Comparison of ENCODE assay signal across 25 mouse cellular contexts in the genomic region with DNA sequence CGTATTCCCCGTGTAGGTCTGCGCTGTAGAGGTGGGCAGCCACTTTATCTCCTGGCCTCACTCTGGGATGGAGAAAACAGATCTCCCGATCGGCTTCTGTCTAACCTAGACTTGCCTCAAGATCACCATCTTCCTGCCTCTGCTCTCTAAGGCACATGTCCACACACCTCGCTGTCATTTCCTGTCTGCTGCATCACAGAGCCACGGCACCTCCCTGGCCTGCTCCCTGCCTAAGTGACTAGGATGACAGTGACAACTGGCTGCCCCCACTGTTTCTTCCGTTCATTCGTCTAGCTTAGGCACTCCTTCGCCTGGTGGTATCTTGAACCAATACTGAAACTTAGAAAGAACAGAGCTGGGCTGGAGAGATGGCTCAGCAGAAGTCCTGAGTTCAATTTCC. TPM values are rescaled to one million over a fixed set of nuclear protein-coding genes. Genes with fewer than 3 reads are reported as not detected.
DNase-seq lines count a peak whose midpoint lies in the region; ATAC-seq lines count a peak whose summit lies in the region.
"Had no signal": no experiment of that assay in that cellular context is flagged by ENCODE, and none has a peak within 500 bp of the region (broad histone marks: within the 10 kb centered on the region; RNA-seq: fewer than 3 reads in every experiment).

No protein-coding gene starts in this region.

- H3K27me3 ChIP-seq in midbrain, embryonic 11.5 days (ENCODE audit: control insufficient read depth, insufficient read depth, low read length): no peaks in the 10 kb centered on the region
- H3K27me3 ChIP-seq in midbrain, embryonic 15.5 days (replicated peaks): no peaks in the 10 kb centered on the region
- no peaks in the 10 kb centered on the region for H3K27me3 ChIP-seq in hindbrain, embryonic 16.5 days (replicated peaks; ENCODE audit: control insufficient read depth, insufficient read depth, low read length)
- no peaks in the 10 kb centered on the region for H3K27me3 ChIP-seq in forebrain, embryonic 13.5 days
- H3K27me3 ChIP-seq: CH12.LX; embryonic facial prominence, embryonic 15.5 days; forebrain, embryonic 15.5 days; heart, embryonic 12.5 days; Patski had no signal

- H3K27ac ChIP-seq in midbrain, embryonic 11.5 days (ENCODE audit: low read depth, low read length): no peak overlapping the region
- no peak overlapping the region for H3K27ac ChIP-seq in midbrain, embryonic 15.5 days
- H3K27ac ChIP-seq in hindbrain, embryonic 16.5 days (ENCODE audit: low read depth, low read length): no peak overlapping the region
- no peak overlapping the region for H3K27ac ChIP-seq in forebrain, embryonic 13.5 days
- H3K27ac ChIP-seq: embryonic facial prominence, embryonic 15.5 days; forebrain, embryonic 10.5 days; forebrain, embryonic 15.5 days; hindbrain, embryonic 10.5 days; hindbrain, embryonic 14.5 days had no signal

- 85% methylated on average over 10 of the region's 10 CpGs for WGBS in midbrain, embryonic 11.5 days
- WGBS in midbrain, embryonic 15.5 days: 85% methylated on average over 10 of the region's 10 CpGs
- WGBS in hindbrain, embryonic 16.5 days: 84% methylated on average over 10 of the region's 10 CpGs
- 86% methylated on average over 10 of the region's 10 CpGs for WGBS in forebrain, embryonic 13.5 days

- H3K36me3 ChIP-seq in midbrain, embryonic 11.5 days (ENCODE audit: control insufficient read depth, insufficient read depth, low read length): no peaks in the 10 kb centered on the region
- no peaks in the 10 kb centered on the region for H3K36me3 ChIP-seq in midbrain, embryonic 15.5 days (replicated peaks)
- H3K36me3 ChIP-seq in hindbrain, embryonic 16.5 days (ENCODE audit: control insufficient read depth, insufficient read depth, low read length): no peaks in the 10 kb centered on the region
- H3K36me3 ChIP-seq in forebrain, embryonic 13.5 days (ENCODE audit: poor library complexity, severe bottlenecking): no peaks in the 10 kb centered on the region
- H3K36me3 ChIP-seq: forebrain, embryonic 10.5 days; forebrain, embryonic 15.5 days had no signal

- no peak overlapping the region for H3K4me2 ChIP-seq in midbrain, embryonic 11.5 days
- no peak overlapping the region for H3K4me2 ChIP-seq in midbrain, embryonic 15.5 days
- no peak overlapping the region for H3K4me2 ChIP-seq in hindbrain, embryonic 16.5 days (ENCODE audit: low read length)
- H3K4me2 ChIP-seq in forebrain, embryonic 13.5 days: no peak overlapping the region
- H3K4me2 ChIP-seq: embryonic facial prominence, embryonic 15.5 days; forebrain, embryonic 15.5 days; heart, embryonic 12.5 days; hindbrain, embryonic 14.5 days had no signal

- no peaks in the 10 kb centered on the region; the same call in 1 of the 2 replicates for H3K9me3 ChIP-seq in midbrain, embryonic 11.5 days (ENCODE audit: control insufficient read depth, low read length)
- no peaks in the 10 kb centered on the region for H3K9me3 ChIP-seq in midbrain, embryonic 15.5 days
- no peaks in the 10 kb centered on the region for H3K9me3 ChIP-seq in hindbrain, embryonic 16.5 days (ENCODE audit: control insufficient read depth, low read length)
- H3K9me3 ChIP-seq in forebrain, embryonic 13.5 days (replicated peaks): 0 out of 2 replicates have a peak, but pooled peaks cover 3% of the 10 kb centered on the region
- H3K9me3 ChIP-seq: embryonic facial prominence, embryonic 15.5 days; forebrain, embryonic 15.5 days had no signal

- no peak for ATAC-seq in midbrain, embryonic 11.5 days (ENCODE audit: low FRiP score)
- ATAC-seq in midbrain, embryonic 15.5 days (replicated peaks): no peak
- ATAC-seq in CD4-positive, CD25-positive, alpha-beta regulatory T cell, adult 4 months: peak; percentile 96
- ATAC-seq in hindbrain, embryonic 16.5 days: no peak
- ATAC-seq in forebrain, embryonic 13.5 days: no peak
- ATAC-seq: forebrain, embryonic 15.5 days; Patski had no signal

- H3K9ac ChIP-seq in midbrain, embryonic 11.5 days (ENCODE audit: low read length): no peak overlapping the region
- H3K9ac ChIP-seq in midbrain, embryonic 15.5 days: no peak overlapping the region
- H3K9ac ChIP-seq in hindbrain, embryonic 16.5 days (ENCODE audit: low read depth, low read length): no peak overlapping the region
- H3K9ac ChIP-seq in forebrain, embryonic 13.5 days: no peak overlapping the region
- H3K9ac ChIP-seq: embryonic facial prominence, embryonic 15.5 days; forebrain, embryonic 15.5 days; heart, embryonic 12.5 days; hindbrain, embryonic 14.5 days had no signal

- no peaks in the 10 kb centered on the region for H3K4me1 ChIP-seq in midbrain, embryonic 11.5 days (ENCODE audit: control insufficient read depth, insufficient read depth, low read length)
- H3K4me1 ChIP-seq in midbrain, embryonic 15.5 days: no peaks in the 10 kb centered on the region
- H3K4me1 ChIP-seq in hindbrain, embryonic 16.5 days (ENCODE audit: control insufficient read depth, insufficient read depth, low read depth, low read length): no peaks in the 10 kb centered on the region
- H3K4me1 ChIP-seq in forebrain, embryonic 13.5 days: no peaks in the 10 kb centered on the region
- H3K4me1 ChIP-seq: embryonic facial prominence, embryonic 15.5 days; forebrain, embryonic 10.5 days; forebrain, embryonic 15.5 days; heart, embryonic 12.5 days; hindbrain, embryonic 10.5 days had no signal

- peak; percentile 70 for DNase-seq in midbrain, embryonic 11.5 days (ENCODE audit: low spot score, missing footprints)
- peak; percentile 48 for DNase-seq in 416B (ENCODE audit: low read depth)
- peak; percentile 66 for DNase-seq in induced T-regulatory cell, adult 2 months (ENCODE audit: low read depth)
- no peak for DNase-seq in heart, adult 18-20 months
- DNase-seq: adrenal gland, adult 8-10 months; adrenal gland, postnatal 36 days; cerebellum, adult 2 months; cerebellum, postnatal 14 days; embryo, embryonic 11 days; gastrocnemius, postnatal 14 days had no signal

- no peak overlapping the region for H3K4me3 ChIP-seq in midbrain, embryonic 11.5 days (ENCODE audit: low read depth, low read length)
- H3K4me3 ChIP-seq in midbrain, embryonic 15.5 days: no peak overlapping the region
- no peak overlapping the region for H3K4me3 ChIP-seq in hindbrain, embryonic 16.5 days (ENCODE audit: low read length)
- no peak overlapping the region for H3K4me3 ChIP-seq in forebrain, embryonic 13.5 days
- H3K4me3 ChIP-seq: embryonic facial prominence, embryonic 15.5 days; erythroblast, embryonic 14.5 days; forebrain, embryonic 10.5 days; forebrain, embryonic 15.5 days; heart, embryonic 12.5 days; hindbrain, embryonic 10.5 days had no signal

RNA-seq across cellular contexts. Expression of a gene that starts 14.9 kb away (rescaled TPM):
- polyA plus RNA-seq in midbrain, embryonic 11.5 days (2014; fragmentation: Nextera tagmentation; extraction: Ambion mirVana): 2.8 and 3.0 TPM in 2 replicates
- polyA plus RNA-seq in midbrain, embryonic 15.5 days (2015; fragmentation: Nextera tagmentation; extraction: Ambion mirVana): 4.0 and 4.5 TPM in 2 replicates
- 10 to 100 TPM; 13.7 to 20.9 TPM for polyA plus RNA-seq in CD4-positive, CD25-positive, alpha-beta regulatory T cell, adult 4 months (2017; shearing (Covaris generic))
- polyA plus RNA-seq in hindbrain, embryonic 16.5 days (2015; fragmentation: Nextera tagmentation; extraction: Ambion mirVana): 3.9 and 4.8 TPM in 2 replicates
- polyA plus RNA-seq in forebrain, embryonic 13.5 days (2015; fragmentation: Nextera tagmentation; extraction: Ambion mirVana): 2.5 and 3.2 TPM in 2 replicates
- total RNA-seq in heart, adult 18-20 months (2021): 10 to 100 TPM; 59.9 to 68.7 TPM

RNA-seq across cellular contexts. Expression of a gene that starts 16.7 kb away (rescaled TPM):
- not detected in 2 replicates for polyA plus RNA-seq in midbrain, embryonic 11.5 days (2014; fragmentation: Nextera tagmentation; extraction: Ambion mirVana)
- polyA plus RNA-seq in midbrain, embryonic 15.5 days (2015; fragmentation: Nextera tagmentation; extraction: Ambion mirVana): 1.0 TPM in 1 of 2 replicates, not detected in the other
- 1 to 10 TPM; 1.3 to 2.4 TPM for polyA plus RNA-seq in CD4-positive, CD25-positive, alpha-beta regulatory T cell, adult 4 months (2017; shearing (Covaris generic))
- polyA plus RNA-seq in hindbrain, embryonic 16.5 days (2015; fragmentation: Nextera tagmentation; extraction: Ambion mirVana): 0.31 TPM in 1 of 2 replicates, not detected in the other
- polyA plus RNA-seq in forebrain, embryonic 13.5 days (2015; fragmentation: Nextera tagmentation; extraction: Ambion mirVana): 0.65 and 1.0 TPM in 2 replicates
- not detected for total RNA-seq in heart, adult 18-20 months (2021)
- total RNA-seq: common myeloid progenitor, adult 5-6 weeks; heart, adult 8-10 months had no signal
- polyA plus RNA-seq: erythroblast, embryonic 14.5 days; forebrain, embryonic 10.5 days; forebrain, embryonic 15.5 days; heart, embryonic 12.5 days had no signal

RNA-seq across cellular contexts. Expression of a gene that starts 17.6 kb away (rescaled TPM):
- 59.0 and 70.6 TPM in 2 replicates for polyA plus RNA-seq in midbrain, embryonic 11.5 days (2014; fragmentation: Nextera tagmentation; extraction: Ambion mirVana)
- polyA plus RNA-seq in midbrain, embryonic 15.5 days (2015; fragmentation: Nextera tagmentation; extraction: Ambion mirVana): 46.9 and 73.4 TPM in 2 replicates
- polyA plus RNA-seq in CD4-positive, CD25-positive, alpha-beta regulatory T cell, adult 4 months (2017; shearing (Covaris generic)): 10 to 100 TPM; 49.2 to 70.1 TPM
- 26.9 and 55.8 TPM in 2 replicates for polyA plus RNA-seq in hindbrain, embryonic 16.5 days (2015; fragmentation: Nextera tagmentation; extraction: Ambion mirVana)
- 41.7 and 74.5 TPM in 2 replicates for polyA plus RNA-seq in forebrain, embryonic 13.5 days (2015; fragmentation: Nextera tagmentation; extraction: Ambion mirVana)
- 10 to 100 TPM in 1 of 2 experiments, 1 to 10 TPM in 1; 8.3 to 10.7 TPM for total RNA-seq in heart, adult 18-20 months (2021)
- total RNA-seq: common myeloid progenitor, adult 5-6 weeks had no signal

RNA-seq across cellular contexts. Expression of a gene that starts 21.3 kb away (rescaled TPM):
- polyA plus RNA-seq in midbrain, embryonic 11.5 days (2014; fragmentation: Nextera tagmentation; extraction: Ambion mirVana): 58.8 and 68.8 TPM in 2 replicates
- 44.9 and 52.6 TPM in 2 replicates for polyA plus RNA-seq in midbrain, embryonic 15.5 days (2015; fragmentation: Nextera tagmentation; extraction: Ambion mirVana)
- 10 to 100 TPM; 12.5 to 49.1 TPM for polyA plus RNA-seq in CD4-positive, CD25-positive, alpha-beta regulatory T cell, adult 4 months (2017; shearing (Covaris generic))
- 47.5 and 81.5 TPM in 2 replicates for polyA plus RNA-seq in hindbrain, embryonic 16.5 days (2015; fragmentation: Nextera tagmentation; extraction: Ambion mirVana)
- 41.1 and 88.0 TPM in 2 replicates for polyA plus RNA-seq in forebrain, embryonic 13.5 days (2015; fragmentation: Nextera tagmentation; extraction: Ambion mirVana)
- 10 to 100 TPM; 24.6 to 27.3 TPM for total RNA-seq in heart, adult 18-20 months (2021)

RNA-seq across cellular contexts. Expression of a gene that starts 21.4 kb away (rescaled TPM):
- polyA plus RNA-seq in midbrain, embryonic 11.5 days (2014; fragmentation: Nextera tagmentation; extraction: Ambion mirVana): 2.6 and 4.0 TPM in 2 replicates
- 40.7 and 42.3 TPM in 2 replicates for polyA plus RNA-seq in midbrain, embryonic 15.5 days (2015; fragmentation: Nextera tagmentation; extraction: Ambion mirVana)
- polyA plus RNA-seq in CD4-positive, CD25-positive, alpha-beta regulatory T cell, adult 4 months (2017; shearing (Covaris generic)): 1 to 10 TPM; 2.6 to 3.3 TPM
- 71.4 and 84.6 TPM in 2 replicates for polyA plus RNA-seq in hindbrain, embryonic 16.5 days (2015; fragmentation: Nextera tagmentation; extraction: Ambion mirVana)
- 6.8 and 8.3 TPM in 2 replicates for polyA plus RNA-seq in forebrain, embryonic 13.5 days (2015; fragmentation: Nextera tagmentation; extraction: Ambion mirVana)
- total RNA-seq in heart, adult 18-20 months (2021): under 1 TPM in 1 of 2 experiments, not detected in 1; 0.80 TPM
- total RNA-seq: CH12.LX had no signal

Comparison
In these comparisons a context has a peak if more than half of its experiments do, and no peak if none do; other contexts are left out.
1. DNase-seq: peak in midbrain, embryonic 11.5 days (single experiment), 416B (single experiment) and induced T-regulatory cell, adult 2 months (single experiment); none in heart, adult 18-20 months (0 of 2).